Mouse (Mus musculus) MEL (cell line): ENCODE results near the gene Gpr22.

Source experiments
- CTCF ChIP-seq, 3 experiments: IDR thresholded peaks in 2 of 3; conservative IDR thresholded peaks in 1 of 3; 2 replicates each; pipeline ENCODE4 v1.5.1; 2011 to 2012; ENCODE audit warnings: low read length in 3 of 3, low read depth in 2 of 3, mild to moderate bottlenecking in 2 of 3, improper control_type of control experiment in 1 of 3, inconsistent platforms in 1 of 3, mixed read lengths in 1 of 3, moderate library complexity in 1 of 3; ENCODE audit not compliant: control insufficient read depth in 1 of 3, insufficient read depth in 1 of 3, poor library complexity in 1 of 3, severe bottlenecking in 1 of 3
- E2F4 ChIP-seq: IDR thresholded peaks from 2 replicates; pipeline ENCODE4 v1.6.1; 2011; ENCODE audit warnings: low read depth, low read length, improper control_type of control experiment, borderline replicate concordance
- EP300 ChIP-seq, 2 experiments: IDR thresholded peaks; 2 replicates each; pipeline ENCODE4 v1.6.1; 2011; ENCODE audit warnings: improper control_type of control experiment in 2 of 2, low read length in 2 of 2, low read depth in 1 of 2, mild to moderate bottlenecking in 1 of 2
- MAFK ChIP-seq: IDR thresholded peaks from 2 replicates; pipeline ENCODE4 v1.6.1; 2011; ENCODE audit warnings: low read depth, mild to moderate bottlenecking, low read length, improper control_type of control experiment, borderline replicate concordance
- POLR2A ChIP-seq, 2 experiments: IDR thresholded peaks; 2 replicates each; pipeline ENCODE4 v1.6.1; 2011 to 2012; ENCODE audit warnings: low read length in 2 of 2, mild to moderate bottlenecking in 2 of 2, control low read depth in 1 of 2, improper control_type of control experiment in 1 of 2, low read depth in 1 of 2, moderate library complexity in 1 of 2; ENCODE audit not compliant: control insufficient read depth in 1 of 2, insufficient read depth in 1 of 2, poor library complexity in 1 of 2
- SMC3 ChIP-seq: IDR thresholded peaks from 2 replicates; pipeline ENCODE4 v1.6.1; 2011; ENCODE audit warnings: low read depth, low read length, improper control_type of control experiment
- TBP ChIP-seq: IDR thresholded peaks from 2 replicates; pipeline ENCODE4 v1.8.0; 2011; ENCODE audit warnings: low read depth, low read length, improper control_type of control experiment
- ZKSCAN1 ChIP-seq: IDR thresholded peaks from 2 replicates; pipeline ENCODE4 v1.6.1; 2012; ENCODE audit warnings: low read depth, mild to moderate bottlenecking, inconsistent platforms, low read length, improper control_type of control experiment, moderate library complexity

GRCm38 (mm10) chr12:31724576-31724975 is 10.8 kb upstream of the Gpr22 start:
- no peak for TF ChIP-seq CTCF (IDR thresholded peaks at IDR 0.05 in 2 of 3, conservative IDR thresholded peaks at IDR 0.05 in 1 of 3; ENCODE audit: control insufficient read depth in 1 of 3, insufficient read depth in 1 of 3, low read depth in 2 of 3, low read length in 3 of 3, poor library complexity in 1 of 3, severe bottlenecking in 1 of 3)
- TF ChIP-seq POLR2A (IDR thresholded peaks at IDR 0.05; ENCODE audit: control insufficient read depth in 1 of 2, insufficient read depth in 1 of 2, low read depth in 1 of 2, low read length in 2 of 2, poor library complexity in 1 of 2) = no peak
- TF ChIP-seq SMC3 = no peak
- TF ChIP-seq EP300 (IDR thresholded peaks at IDR 0.05; ENCODE audit: low read depth in 1 of 2, low read length in 2 of 2) = no peak
- no peak for TF ChIP-seq MAFK
- TF ChIP-seq E2F4 = no peak
- no peak for TF ChIP-seq TBP
- TF ChIP-seq ZKSCAN1 = no peak
